Mouse (Mus musculus) bone marrow, adult 2 months (tissue): ENCODE results near the gene Fam178b. TPM values are rescaled to one million over a fixed set of nuclear protein-coding genes. Genes with fewer than 3 reads are reported as not detected.

Experiments
- H3K27ac ChIP-seq: fragments of 200-500 bp; 2 replicates; pipeline ENCODE4 v1.5.1; 2012; ENCODE audit warnings: low read depth, mild to moderate bottlenecking, control low read depth, inconsistent platforms, low read length; ENCODE audit not compliant: control insufficient read depth, poor library complexity, insufficient read depth
- H3K4me1 ChIP-seq: fragments of 200-500 bp; 2 replicates; pipeline ENCODE4 v1.6.1; 2011; ENCODE audit warnings: low read length; ENCODE audit not compliant: control insufficient read depth, insufficient read depth
- H3K4me3 ChIP-seq: fragments of 200-500 bp; replicated peaks from 2 replicates; pipeline ENCODE3; 2011; ENCODE audit warnings: mild to moderate bottlenecking, low read depth, low read length, control low read depth; ENCODE audit not compliant: control insufficient read depth
- CTCF ChIP-seq: fragments of 200-500 bp; IDR thresholded peaks from 2 replicates; pipeline ENCODE4 v1.5.1; 2011; ENCODE audit warnings: low read length, control low read depth; ENCODE audit not compliant: control insufficient read depth, insufficient read depth
- POLR2A ChIP-seq: fragments of 200-500 bp; IDR thresholded peaks from 2 replicates; pipeline ENCODE4 v1.6.1; 2011; ENCODE audit warnings: low read depth, mild to moderate bottlenecking, control low read depth, low read length, borderline replicate concordance; ENCODE audit not compliant: control insufficient read depth
- WGBS: fragments of 180-500 bp; shearing (Covaris S2); methylation state at CpG from one replicate; pipeline ENCODE4 v1.1.7; 2018; 5-methylcytosine and 5-hydroxymethylcytosine counted together
- polyA plus RNA-seq: library from polyadenylated mRNA; stranded (reverse); fragments of >200 nt; gene quantifications from 2 replicates; pipeline ENCODE4 v1.2.4, GENCODE M21; 2011; ENCODE audit warnings: low replicate concordance; ENCODE audit not compliant: missing spikeins, insufficient read depth, insufficient read length

Fam178b gene
- polyA plus RNA-seq, 1 experiment = not detected

GRCm38 (mm10) chr1:36581260-36581659 lies 101.7 kb downstream of the Fam178b start:
- H3K4me1 ChIP-seq = no peaks in the 10 kb centered on the region
- no peak overlapping the region for H3K27ac ChIP-seq
- TF ChIP-seq CTCF = no peak
- no peak for TF ChIP-seq POLR2A
- H3K4me3 ChIP-seq = no peak overlapping the region
- 76% methylated on average over 5 of the region's 5 CpGs for WGBS

DNA sequence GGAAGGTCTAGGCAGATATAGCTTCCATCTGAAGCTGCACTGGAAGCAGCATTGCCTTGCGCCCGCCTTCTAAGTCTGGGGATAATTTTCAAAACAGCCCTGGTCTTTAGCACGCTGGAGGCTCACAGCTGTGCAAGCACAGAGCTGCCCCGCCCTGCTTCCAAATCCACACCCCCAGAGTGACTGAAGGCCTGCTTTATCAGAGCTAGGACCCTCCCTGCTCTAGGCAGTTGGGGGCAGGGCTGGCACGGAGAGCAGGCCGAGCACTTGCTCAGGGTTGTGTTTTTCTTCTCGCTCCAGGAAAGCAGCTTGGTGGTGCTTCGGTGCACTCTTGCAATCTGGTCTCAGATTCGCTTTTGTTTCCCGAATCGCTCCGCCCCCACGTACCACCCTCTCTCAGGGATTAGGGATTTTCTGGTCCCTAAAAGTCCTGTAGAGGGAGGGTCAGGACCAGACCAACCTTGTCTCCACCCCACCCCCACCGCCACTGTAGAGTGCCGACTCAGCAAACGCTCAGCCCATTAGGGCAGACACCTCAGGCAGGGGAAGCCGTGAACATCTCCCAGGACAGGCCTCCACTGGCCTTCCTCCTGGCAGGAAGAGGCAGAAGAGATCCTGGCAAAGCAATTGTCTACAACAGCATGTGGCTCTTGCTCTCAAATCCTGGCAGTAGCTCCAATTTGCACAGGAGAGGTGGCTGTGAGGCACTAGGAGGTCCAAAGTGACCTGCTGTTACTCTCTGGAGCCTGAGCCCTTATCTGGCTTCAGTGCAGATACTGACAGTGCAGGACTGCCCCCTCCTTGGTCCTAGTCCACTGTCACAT lies 102.4 kb downstream of the Fam178b start:
- 24% methylated on average over 17 of the region's 17 CpGs for WGBS
- Histone ChIP-seq H3K4me1 (no peaks in the 10 kb centered on the region), H3K27ac (no peak overlapping the region), H3K4me3 (no peak overlapping the region)
- no peak for TF ChIP-seq CTCF
- TF ChIP-seq POLR2A = peak; percentile 16; the same call in 1 of the 2 replicates

GRCm38 (mm10) chr1:36579974-36580383 lies 103.0 kb downstream of the Fam178b start:
- H3K4me3 ChIP-seq = no peak overlapping the region
- H3K27ac ChIP-seq = no peak overlapping the region
- no peaks in the 10 kb centered on the region for H3K4me1 ChIP-seq
- 73% methylated on average over 6 of the region's 6 CpGs for WGBS
- TF ChIP-seq POLR2A = no peak
- TF ChIP-seq CTCF = no peak

DNA sequence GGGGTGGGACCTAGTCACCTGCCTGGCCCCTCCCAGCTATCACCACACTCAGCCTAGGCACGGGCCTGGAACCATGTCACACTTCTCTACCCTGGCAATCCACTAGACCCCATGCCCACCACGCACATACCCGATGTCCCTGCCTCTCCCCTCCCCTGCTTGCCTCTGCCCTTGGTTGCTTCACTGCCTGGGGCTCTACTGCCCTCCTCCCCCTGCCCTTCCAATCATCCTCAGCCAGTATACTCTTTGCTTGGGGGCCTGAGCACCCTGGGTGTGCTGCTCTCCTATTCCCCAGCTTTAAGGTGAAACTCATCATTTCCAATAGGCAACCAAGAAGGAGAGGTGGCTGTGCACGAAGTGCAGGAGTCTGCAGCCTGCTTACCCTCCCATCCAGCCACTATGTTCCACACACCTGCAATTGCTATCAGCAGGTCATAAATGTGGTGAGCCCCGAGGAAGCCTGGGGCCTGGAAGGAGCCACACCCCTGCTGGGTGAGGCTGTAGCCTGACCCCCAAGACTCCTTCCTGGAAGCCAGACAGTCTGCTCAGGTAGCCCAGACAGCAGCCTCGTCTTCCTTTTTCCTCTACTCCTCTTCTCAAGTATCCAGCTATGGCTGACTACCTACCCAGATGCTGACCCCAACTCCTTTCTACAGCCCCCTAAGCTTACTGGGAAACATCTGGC lies 105.8 kb downstream of the Fam178b start:
- H3K4me3 ChIP-seq = no peak overlapping the region
- H3K27ac ChIP-seq = no peak overlapping the region
- TF ChIP-seq POLR2A = no peak
- TF ChIP-seq CTCF = no peak
- H3K4me1 ChIP-seq = no peaks in the 10 kb centered on the region
- 77% methylated on average over 6 of the region's 6 CpGs for WGBS

DNA sequence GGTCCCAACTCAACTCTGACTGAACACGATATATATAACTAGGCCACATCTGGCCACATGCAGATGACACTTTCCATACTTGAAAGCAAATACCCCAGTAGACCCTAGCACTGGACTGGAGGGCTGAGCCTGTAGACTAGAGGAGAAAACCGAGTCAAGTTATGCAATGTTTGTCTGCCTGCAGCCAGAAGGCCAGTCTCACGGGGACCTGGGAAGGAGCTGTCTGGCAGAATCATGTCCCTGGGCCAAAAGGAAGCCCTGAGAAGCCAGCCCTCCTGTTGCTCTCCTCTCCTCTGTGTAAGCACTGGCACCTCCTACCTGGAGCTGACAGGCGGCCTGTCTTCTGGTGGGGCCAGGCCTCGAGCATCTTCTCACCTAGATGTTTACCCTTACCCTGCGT lies 107.6 kb downstream of the Fam178b start:
- Histone ChIP-seq H3K27ac (no peak overlapping the region), H3K4me3 (no peak overlapping the region), H3K4me1 (no peaks in the 10 kb centered on the region)
- TF ChIP-seq POLR2A = no peak
- TF ChIP-seq CTCF = no peak
- 67% methylated on average over 6 of the region's 6 CpGs for WGBS

DNA sequence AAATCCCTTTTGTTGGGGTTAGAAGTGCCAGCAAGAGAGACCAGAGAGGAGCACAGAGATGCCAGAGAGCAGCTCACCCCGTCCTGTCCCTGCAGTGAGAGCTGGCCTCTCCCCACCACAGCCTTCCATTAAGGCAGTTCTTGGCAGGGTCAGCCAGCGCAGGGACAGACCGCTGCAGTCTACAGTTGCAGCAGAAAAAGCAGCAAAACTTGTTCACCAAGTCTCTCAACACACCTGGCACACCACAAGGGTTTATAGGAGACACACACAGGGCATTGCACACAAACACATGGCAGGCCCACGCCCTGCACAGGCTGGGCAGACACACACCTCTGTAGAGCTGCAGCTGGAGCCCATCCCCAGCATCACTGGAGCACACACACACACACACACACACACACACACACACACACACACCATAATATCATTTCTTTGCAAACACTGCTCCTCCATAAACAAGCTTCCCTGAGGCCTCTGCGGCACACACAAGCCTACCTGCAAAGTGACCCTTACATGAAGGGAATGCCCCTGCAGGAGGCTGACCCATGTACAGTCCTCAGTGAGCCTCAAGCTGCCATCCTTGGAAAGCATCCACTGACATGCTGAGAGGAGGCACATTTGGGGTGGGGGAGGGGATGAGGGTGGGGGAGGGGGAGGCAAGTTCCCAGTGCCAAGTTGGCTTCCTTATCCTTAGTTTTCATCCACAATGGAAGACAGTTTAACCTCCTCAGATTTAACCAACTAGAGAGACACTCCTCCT lies 108.6 kb downstream of the Fam178b start:
- TF ChIP-seq POLR2A = no peak
- no peak for TF ChIP-seq CTCF
- Histone ChIP-seq H3K4me1 (no peaks in the 10 kb centered on the region), H3K4me3 (no peak overlapping the region), H3K27ac (no peak overlapping the region)
- 73% methylated on average over 5 of the region's 5 CpGs for WGBS

DNA sequence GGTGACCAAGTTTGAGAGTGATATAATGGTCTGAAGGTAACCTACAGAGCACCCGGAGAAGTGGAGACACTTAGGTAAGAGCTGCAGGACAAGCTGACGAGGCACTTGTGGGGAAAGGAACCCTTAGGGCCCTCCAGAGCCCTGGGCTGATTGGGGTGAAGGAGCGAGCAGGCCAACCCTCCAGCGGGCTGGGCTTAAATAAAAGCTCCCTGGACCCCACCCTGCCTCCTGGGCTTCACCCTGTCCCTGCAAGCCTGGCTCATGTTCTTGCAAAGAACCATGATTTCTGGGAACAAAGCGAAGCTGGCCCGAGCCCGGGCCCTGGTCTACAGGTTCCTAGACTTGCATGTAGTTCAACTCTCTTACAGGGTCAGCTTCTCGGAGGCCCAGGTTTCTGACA lies 109.5 kb downstream of the Fam178b start:
- TF ChIP-seq POLR2A (no peak), CTCF (no peak)
- Histone ChIP-seq H3K27ac (no peak overlapping the region), H3K4me3 (no peak overlapping the region), H3K4me1 (no peaks in the 10 kb centered on the region; the same call in 1 of the 2 replicates)
- WGBS = 74% methylated on average over 8 of the region's 8 CpGs

- TF ChIP-seq CTCF = no peak
- no peak for TF ChIP-seq POLR2A
- Histone ChIP-seq H3K27ac (no peak overlapping the region), H3K4me1 (no peaks in the 10 kb centered on the region; the same call in 1 of the 2 replicates), H3K4me3 (no peak overlapping the region)
- 67% methylated on average over 1 of the region's 1 CpGs for WGBS
Measured at GRCm38 (mm10) chr1:36572709-36573108, 110.3 kb downstream of the Fam178b start.
